Mouse (Mus musculus) naive thymus-derived CD4-positive, alpha-beta T cell, adult 5 months (primary cell): ENCODE data around the gene Cytl1. TPM values are rescaled to one million over a fixed set of nuclear protein-coding genes. Genes with fewer than 3 reads are reported as not detected.

Experiments
- polyA plus RNA-seq: library from polyadenylated mRNA; unstranded; fragments of 100-300 nt; shearing (Covaris generic); gene quantifications from one replicate; pipeline ENCODE4 v1.2.1, GENCODE M21; 2017

Cytl1 gene
- polyA plus RNA-seq = not detected

GRCm38 (mm10) chr5:37735224-37735623 is at the start of gene Cytl1:
Gene Cytl1 (plus strand): TSS chr5:37735519.

DNA sequence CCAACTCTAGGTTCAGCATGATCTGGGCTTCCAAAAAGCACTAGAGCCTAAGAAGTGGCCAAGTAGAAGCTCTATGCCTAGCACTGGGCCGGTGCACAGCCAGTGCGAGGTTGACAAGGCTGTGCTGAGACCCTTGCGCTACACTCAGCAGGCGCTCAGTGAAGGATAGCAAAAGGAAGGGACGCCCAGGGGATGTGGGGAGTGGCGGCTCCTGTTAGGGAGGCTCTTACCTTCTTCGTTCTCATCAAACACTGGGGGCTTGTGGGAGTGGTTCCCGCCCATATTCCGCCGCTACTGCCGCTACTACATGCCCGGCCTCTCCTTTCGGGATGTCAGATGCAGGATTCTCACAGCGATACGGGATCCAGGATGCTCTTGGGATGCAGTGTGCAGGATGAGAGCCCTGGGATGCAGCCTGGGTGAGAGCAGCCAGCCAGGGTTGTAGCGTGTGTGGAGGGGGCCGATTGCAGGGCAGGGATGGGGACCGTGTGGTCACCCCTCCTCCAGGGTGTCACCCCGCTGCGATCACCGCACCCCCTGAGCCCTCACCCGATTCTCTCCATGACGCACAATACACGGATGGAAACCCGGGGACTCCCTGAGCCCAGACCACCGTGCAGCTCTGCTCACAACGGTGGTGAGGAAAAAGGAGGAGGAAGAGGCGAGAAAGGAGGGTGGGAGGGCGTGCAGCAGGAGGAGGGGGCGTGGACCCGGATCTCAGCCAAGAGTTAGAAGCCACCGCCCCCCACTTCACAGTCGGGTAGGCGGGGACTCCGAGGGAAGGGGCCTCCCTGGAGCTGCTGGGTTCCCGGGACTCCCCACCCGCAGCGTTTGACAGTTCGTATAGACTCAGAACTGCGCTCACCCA is 18.6 kb upstream of the Cytl1 start, which contains the start of gene Stk32b:
Gene Stk32b (minus strand): TSS at position 667 of the 868 bp plus-strand sequence.

Other genes starting within 250 kb of the Cytl1 start
- not detected for gene Stk32b, start 18.3 kb upstream of the Cytl1 start, polyA plus RNA-seq
- gene Msx1, start 89.1 kb downstream of the Cytl1 start, polyA plus RNA-seq = not detected